Mouse (Mus musculus) megakaryocyte, embryonic 14.5 days (primary cell): ENCODE measurements around the gene Max.

Experiments used
- FLI1 ChIP-seq: IDR thresholded peaks from 2 replicates; pipeline ENCODE4 v1.6.1; 2012; ENCODE audit warnings: low read length, inconsistent platforms, mixed read lengths
- GATA1 ChIP-seq: IDR thresholded peaks from 3 replicates; pipeline ENCODE4 v1.6.1; 2012; ENCODE audit warnings: mixed read lengths, low read length, inconsistent platforms, borderline replicate concordance

- TF ChIP-seq GATA1 (no peak), FLI1 (no peak)
Observed at GRCm38 (mm10) chr12:77002551-77003228, 40.7 kb upstream of the Max start.
